Mouse (Mus musculus): ENCODE measurements around the gene Myo5a. TPM values are rescaled to one million over a fixed set of nuclear protein-coding genes. Genes with fewer than 3 reads are reported as not detected.

The Myo5a gene
- polyA plus RNA-seq, 1 experiment = 14.0 TPM

- Histone ChIP-seq H3K27me3 (replicated peaks; ENCODE audit: control insufficient read depth, insufficient read depth, low read length) (no peaks in the 10 kb centered on the region), H3K27ac (ENCODE audit: insufficient read depth, low read depth, low read length) (no peak overlapping the region), H3K36me3 (ENCODE audit: control insufficient read depth, insufficient read depth, low read length) (no peaks in the 10 kb centered on the region), H3K4me1 (ENCODE audit: control insufficient read depth, insufficient read depth, low read length) (no peaks in the 10 kb centered on the region), H3K4me3 (ENCODE audit: insufficient read depth, low read depth, low read length) (no peak overlapping the region)
- WGBS = 82% methylated on average over 2 of the region's 2 CpGs
- no peak for TF ChIP-seq POLR2A (IDR thresholded peaks at IDR 0.05; ENCODE audit: low read depth, low read length)
- no peak for TF ChIP-seq CTCF (conservative IDR thresholded peaks at IDR 0.05; ENCODE audit: insufficient read depth, insufficient read length, low read depth, low read length)
- no peak for DNase-seq
These were observed 164.9 kb downstream of the Myo5a start for GRCm38 (mm10) chr9:75235696-75236095.

- no peaks in the 10 kb centered on the region for H3K4me1 ChIP-seq (ENCODE audit: control insufficient read depth, insufficient read depth, low read length)
- no peak for DNase-seq
- H3K27me3 ChIP-seq (replicated peaks; ENCODE audit: control insufficient read depth, insufficient read depth, low read length) = no peaks in the 10 kb centered on the region
- H3K27ac ChIP-seq (ENCODE audit: insufficient read depth, low read depth, low read length) = no peak overlapping the region
- H3K36me3 ChIP-seq (ENCODE audit: control insufficient read depth, insufficient read depth, low read length) = no peaks in the 10 kb centered on the region
- TF ChIP-seq CTCF (conservative IDR thresholded peaks at IDR 0.05; ENCODE audit: insufficient read depth, insufficient read length, low read depth, low read length) = no peak
- no peak for TF ChIP-seq POLR2A (IDR thresholded peaks at IDR 0.05; ENCODE audit: low read depth, low read length)
- no peak overlapping the region for H3K4me3 ChIP-seq (ENCODE audit: insufficient read depth, low read depth, low read length)
- 81% methylated on average over 12 of the region's 12 CpGs for WGBS
These were observed 165.8 kb downstream of the Myo5a start for GRCm38 (mm10) chr9:75236416-75237308.

GRCm38 (mm10) chr9:75238179-75238578, 167.4 kb downstream of the Myo5a start:
- H3K4me3 ChIP-seq (ENCODE audit: insufficient read depth, low read depth, low read length) = no peak overlapping the region
- DNase-seq = no peak
- no peaks in the 10 kb centered on the region for H3K4me1 ChIP-seq (ENCODE audit: control insufficient read depth, insufficient read depth, low read length)
- H3K27ac ChIP-seq (ENCODE audit: insufficient read depth, low read depth, low read length) = no peak overlapping the region
- H3K36me3 ChIP-seq (ENCODE audit: control insufficient read depth, insufficient read depth, low read length) = no peaks in the 10 kb centered on the region
- TF ChIP-seq CTCF (conservative IDR thresholded peaks at IDR 0.05; ENCODE audit: insufficient read depth, insufficient read length, low read depth, low read length) = no peak
- TF ChIP-seq POLR2A (IDR thresholded peaks at IDR 0.05; ENCODE audit: low read depth, low read length) = no peak
- WGBS = 90% methylated on average over 3 of the region's 3 CpGs
- H3K27me3 ChIP-seq (replicated peaks; ENCODE audit: control insufficient read depth, insufficient read depth, low read length) = no peaks in the 10 kb centered on the region

- WGBS = 79% methylated on average over 6 of the region's 6 CpGs
- Histone ChIP-seq H3K4me3 (ENCODE audit: insufficient read depth, low read depth, low read length) (no peak overlapping the region), H3K4me1 (ENCODE audit: control insufficient read depth, insufficient read depth, low read length) (no peaks in the 10 kb centered on the region), H3K36me3 (ENCODE audit: control insufficient read depth, insufficient read depth, low read length) (no peaks in the 10 kb centered on the region), H3K27ac (ENCODE audit: insufficient read depth, low read depth, low read length) (no peak overlapping the region), H3K27me3 (replicated peaks; ENCODE audit: control insufficient read depth, insufficient read depth, low read length) (no peaks in the 10 kb centered on the region)
- no peak for DNase-seq
- TF ChIP-seq POLR2A (IDR thresholded peaks at IDR 0.05; ENCODE audit: low read depth, low read length) (no peak), CTCF (conservative IDR thresholded peaks at IDR 0.05; ENCODE audit: insufficient read depth, insufficient read length, low read depth, low read length) (no peak)
These were observed 172.2 kb downstream of the Myo5a start for GRCm38 (mm10) chr9:75243052-75243451.

DNA sequence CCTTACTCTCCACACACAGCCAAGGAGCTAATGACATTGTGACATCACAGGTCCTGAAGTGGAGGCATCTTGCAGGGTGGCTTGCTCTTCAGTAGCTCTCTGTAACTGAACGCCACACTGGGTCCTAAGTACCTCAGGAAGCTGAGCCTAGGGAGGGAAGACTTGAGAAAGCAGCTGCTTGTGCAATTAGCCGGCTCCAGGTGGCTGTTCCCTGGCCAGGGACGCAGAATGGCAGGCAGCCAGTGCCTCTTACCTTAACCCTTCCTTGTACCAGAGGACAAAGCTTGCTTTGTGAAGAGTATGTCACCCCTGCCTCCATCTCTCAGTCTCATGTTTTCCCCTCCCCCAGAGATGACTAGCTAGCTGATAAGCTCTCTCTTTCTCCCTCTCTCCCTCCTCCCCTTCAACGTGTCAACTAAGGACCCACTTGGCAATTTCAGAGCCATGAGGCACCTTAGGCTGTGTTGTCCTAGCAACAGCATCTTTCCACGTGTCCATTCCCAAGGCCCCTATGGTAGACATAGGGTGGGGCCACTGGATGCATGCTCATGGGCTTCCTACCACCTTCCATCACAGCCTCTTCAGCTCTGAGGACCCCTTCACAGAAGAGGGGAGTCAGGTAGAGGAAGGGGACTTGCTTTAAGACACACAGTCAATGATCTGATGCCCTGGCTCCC, 173.1 kb downstream of the Myo5a start:
- TF ChIP-seq POLR2A (IDR thresholded peaks at IDR 0.05; ENCODE audit: low read depth, low read length) (no peak), CTCF (conservative IDR thresholded peaks at IDR 0.05; ENCODE audit: insufficient read depth, insufficient read length, low read depth, low read length) (no peak)
- Histone ChIP-seq H3K36me3 (ENCODE audit: control insufficient read depth, insufficient read depth, low read length) (no peaks in the 10 kb centered on the region), H3K27me3 (replicated peaks; ENCODE audit: control insufficient read depth, insufficient read depth, low read length) (no peaks in the 10 kb centered on the region), H3K27ac (ENCODE audit: insufficient read depth, low read depth, low read length) (no peak overlapping the region), H3K4me1 (ENCODE audit: control insufficient read depth, insufficient read depth, low read length) (no peaks in the 10 kb centered on the region), H3K4me3 (ENCODE audit: insufficient read depth, low read depth, low read length) (no peak overlapping the region)
- 27% methylated on average over 5 of the region's 5 CpGs for WGBS
- no peak for DNase-seq

- no peak for TF ChIP-seq POLR2A (IDR thresholded peaks at IDR 0.05; ENCODE audit: low read depth, low read length)
- no peaks in the 10 kb centered on the region for H3K27me3 ChIP-seq (replicated peaks; ENCODE audit: control insufficient read depth, insufficient read depth, low read length)
- WGBS = 73% methylated on average over 4 of the region's 4 CpGs
- H3K36me3 ChIP-seq (ENCODE audit: control insufficient read depth, insufficient read depth, low read length) = no peaks in the 10 kb centered on the region
- H3K4me3 ChIP-seq (ENCODE audit: insufficient read depth, low read depth, low read length) = no peak overlapping the region
- H3K27ac ChIP-seq (ENCODE audit: insufficient read depth, low read depth, low read length) = no peak overlapping the region
- DNase-seq = no peak
- no peaks in the 10 kb centered on the region for H3K4me1 ChIP-seq (ENCODE audit: control insufficient read depth, insufficient read depth, low read length)
These were observed 173.7 kb downstream of the Myo5a start for GRCm38 (mm10) chr9:75244527-75244926.
